Mouse (Mus musculus): ENCODE measurements at regions not wholly inside any gene's neighbourhood (a gene's known extent, or its start where the extent isn't known, plus 50 kb on each side); places are given as distances from the start of the nearest gene placed in this dataset.

GRCm38 (mm10) chr14:76863035-76863706 lies 173.4 kb upstream of the Ccdc122 start:
- Histone ChIP-seq H3K9me3 (ENCODE audit: control insufficient read depth, low read length) (no peaks in the 10 kb centered on the region), H3K4me3 (replicated peaks; ENCODE audit: low read length) (no peak overlapping the region), H3K9ac (replicated peaks; ENCODE audit: low read depth, low read length) (no peak overlapping the region), H3K27me3 (replicated peaks; ENCODE audit: control insufficient read depth, insufficient read depth, low read length) (no peaks in the 10 kb centered on the region), H3K4me1 (replicated peaks; ENCODE audit: control insufficient read depth, insufficient read depth, low read length) (no peaks in the 10 kb centered on the region), H3K27ac (ENCODE audit: low read length) (no peak overlapping the region), H3K36me3 (ENCODE audit: control insufficient read depth, insufficient read depth) (no peaks in the 10 kb centered on the region), H3K4me2 (ENCODE audit: low read length) (no peak overlapping the region)
- no peak for ATAC-seq
- 87% methylated on average over 13 of the region's 13 CpGs for WGBS

- no peak overlapping the region for H3K4me3 ChIP-seq (replicated peaks; ENCODE audit: low read length)
- H3K9me3 ChIP-seq (ENCODE audit: control insufficient read depth, low read length): no peaks in the 10 kb centered on the region
- no peak overlapping the region for H3K9ac ChIP-seq (replicated peaks; ENCODE audit: low read depth, low read length)
- H3K27me3 ChIP-seq (replicated peaks; ENCODE audit: control insufficient read depth, insufficient read depth, low read length): no peaks in the 10 kb centered on the region
- 80% methylated on average over 5 of the region's 5 CpGs for WGBS
- no peaks in the 10 kb centered on the region; the same call in 1 of the 2 replicates for H3K4me1 ChIP-seq (replicated peaks; ENCODE audit: control insufficient read depth, insufficient read depth, low read length)
- no peak overlapping the region for H3K27ac ChIP-seq (ENCODE audit: low read length)
- no peaks in the 10 kb centered on the region for H3K36me3 ChIP-seq (ENCODE audit: control insufficient read depth, insufficient read depth)
- no peak overlapping the region for H3K4me2 ChIP-seq (ENCODE audit: low read length)
- no peak for ATAC-seq
Observed at GRCm38 (mm10) chr14:76858396-76858795, 178.2 kb upstream of the Ccdc122 start.

- Histone ChIP-seq H3K27ac (ENCODE audit: low read length) (no peak overlapping the region), H3K4me2 (ENCODE audit: low read length) (no peak overlapping the region), H3K9ac (replicated peaks; ENCODE audit: low read depth, low read length) (no peak overlapping the region), H3K4me1 (replicated peaks; ENCODE audit: control insufficient read depth, insufficient read depth, low read length) (no peaks in the 10 kb centered on the region; the same call in 1 of the 2 replicates), H3K9me3 (ENCODE audit: control insufficient read depth, low read length) (no peaks in the 10 kb centered on the region), H3K4me3 (replicated peaks; ENCODE audit: low read length) (no peak overlapping the region), H3K36me3 (ENCODE audit: control insufficient read depth, insufficient read depth) (no peaks in the 10 kb centered on the region), H3K27me3 (replicated peaks; ENCODE audit: control insufficient read depth, insufficient read depth, low read length) (no peaks in the 10 kb centered on the region)
- no peak for ATAC-seq
- WGBS: 54% methylated on average over 10 of the region's 10 CpGs
Observed at GRCm38 (mm10) chr14:76857196-76857773, 179.3 kb upstream of the Ccdc122 start.

- no peak for ATAC-seq
- Histone ChIP-seq H3K9me3 (ENCODE audit: control insufficient read depth, low read length) (no peaks in the 10 kb centered on the region), H3K4me3 (replicated peaks; ENCODE audit: low read length) (no peak overlapping the region), H3K27me3 (replicated peaks; ENCODE audit: control insufficient read depth, insufficient read depth, low read length) (no peaks in the 10 kb centered on the region), H3K4me1 (replicated peaks; ENCODE audit: control insufficient read depth, insufficient read depth, low read length) (no peaks in the 10 kb centered on the region; the same call in 1 of the 2 replicates), H3K9ac (replicated peaks; ENCODE audit: low read depth, low read length) (no peak overlapping the region), H3K4me2 (ENCODE audit: low read length) (no peak overlapping the region), H3K36me3 (ENCODE audit: control insufficient read depth, insufficient read depth) (no peaks in the 10 kb centered on the region), H3K27ac (ENCODE audit: low read length) (no peak overlapping the region)
- 85% methylated on average over 8 of the region's 8 CpGs for WGBS
Observed at GRCm38 (mm10) chr14:76856591-76856990, 180.0 kb upstream of the Ccdc122 start.

GRCm38 (mm10) chr14:76854965-76855364 lies 181.6 kb upstream of the Ccdc122 start:
- H3K4me2 ChIP-seq (ENCODE audit: low read length): no peak overlapping the region
- no peak overlapping the region for H3K4me3 ChIP-seq (replicated peaks; ENCODE audit: low read length)
- WGBS: 57% methylated on average over 11 of the region's 11 CpGs
- H3K27me3 ChIP-seq (replicated peaks; ENCODE audit: control insufficient read depth, insufficient read depth, low read length): no peaks in the 10 kb centered on the region
- H3K36me3 ChIP-seq (ENCODE audit: control insufficient read depth, insufficient read depth): no peaks in the 10 kb centered on the region
- H3K9me3 ChIP-seq (ENCODE audit: control insufficient read depth, low read length): no peaks in the 10 kb centered on the region
- H3K4me1 ChIP-seq (replicated peaks; ENCODE audit: control insufficient read depth, insufficient read depth, low read length): no peaks in the 10 kb centered on the region; the same call in 1 of the 2 replicates
- no peak for ATAC-seq
- no peak overlapping the region for H3K9ac ChIP-seq (replicated peaks; ENCODE audit: low read depth, low read length)
- no peak overlapping the region for H3K27ac ChIP-seq (ENCODE audit: low read length)

- H3K27me3 ChIP-seq (replicated peaks; ENCODE audit: control insufficient read depth, insufficient read depth, low read length): no peaks in the 10 kb centered on the region
- no peak for ATAC-seq
- no peak overlapping the region for H3K9ac ChIP-seq (replicated peaks; ENCODE audit: low read depth, low read length)
- H3K4me2 ChIP-seq (ENCODE audit: low read length): no peak overlapping the region
- no peak overlapping the region for H3K27ac ChIP-seq (ENCODE audit: low read length)
- WGBS: 79% methylated on average over 10 of the region's 10 CpGs
- H3K4me1 ChIP-seq (replicated peaks; ENCODE audit: control insufficient read depth, insufficient read depth, low read length): no peaks in the 10 kb centered on the region
- H3K9me3 ChIP-seq (ENCODE audit: control insufficient read depth, low read length): no peaks in the 10 kb centered on the region
- no peak overlapping the region for H3K4me3 ChIP-seq (replicated peaks; ENCODE audit: low read length)
- no peaks in the 10 kb centered on the region for H3K36me3 ChIP-seq (ENCODE audit: control insufficient read depth, insufficient read depth)
Observed at GRCm38 (mm10) chr14:76851473-76852214, 184.9 kb upstream of the Ccdc122 start.

- H3K9ac ChIP-seq (replicated peaks; ENCODE audit: low read depth, low read length): no peak overlapping the region
- no peak for ATAC-seq
- no peak overlapping the region for H3K27ac ChIP-seq (ENCODE audit: low read length)
- no peak overlapping the region for H3K4me2 ChIP-seq (ENCODE audit: low read length)
- no peaks in the 10 kb centered on the region for H3K9me3 ChIP-seq (ENCODE audit: control insufficient read depth, low read length)
- H3K4me1 ChIP-seq (replicated peaks; ENCODE audit: control insufficient read depth, insufficient read depth, low read length): no peaks in the 10 kb centered on the region
- H3K36me3 ChIP-seq (ENCODE audit: control insufficient read depth, insufficient read depth): no peaks in the 10 kb centered on the region
- no peaks in the 10 kb centered on the region for H3K27me3 ChIP-seq (replicated peaks; ENCODE audit: control insufficient read depth, insufficient read depth, low read length)
- WGBS: 92% methylated on average over 4 of the region's 4 CpGs
- H3K4me3 ChIP-seq (replicated peaks; ENCODE audit: low read length): no peak overlapping the region
Observed at GRCm38 (mm10) chr14:76850641-76851040, 185.9 kb upstream of the Ccdc122 start.

GRCm38 (mm10) chr14:76850051-76850450 lies 186.5 kb upstream of the Ccdc122 start:
- Histone ChIP-seq H3K27me3 (replicated peaks; ENCODE audit: control insufficient read depth, insufficient read depth, low read length) (no peaks in the 10 kb centered on the region), H3K4me2 (ENCODE audit: low read length) (no peak overlapping the region), H3K27ac (ENCODE audit: low read length) (no peak overlapping the region), H3K9me3 (ENCODE audit: control insufficient read depth, low read length) (no peaks in the 10 kb centered on the region), H3K9ac (replicated peaks; ENCODE audit: low read depth, low read length) (no peak overlapping the region), H3K36me3 (ENCODE audit: control insufficient read depth, insufficient read depth) (no peaks in the 10 kb centered on the region), H3K4me3 (replicated peaks; ENCODE audit: low read length) (no peak overlapping the region), H3K4me1 (replicated peaks; ENCODE audit: control insufficient read depth, insufficient read depth, low read length) (no peaks in the 10 kb centered on the region)
- ATAC-seq: no peak
- WGBS: 48% methylated on average over 13 of the region's 13 CpGs

GRCm38 (mm10) chr14:76849636-76850035 lies 186.9 kb upstream of the Ccdc122 start:
- Histone ChIP-seq H3K27ac (ENCODE audit: low read length) (no peak overlapping the region), H3K4me1 (replicated peaks; ENCODE audit: control insufficient read depth, insufficient read depth, low read length) (no peaks in the 10 kb centered on the region), H3K27me3 (replicated peaks; ENCODE audit: control insufficient read depth, insufficient read depth, low read length) (no peaks in the 10 kb centered on the region), H3K9ac (replicated peaks; ENCODE audit: low read depth, low read length) (no peak overlapping the region), H3K9me3 (ENCODE audit: control insufficient read depth, low read length) (no peaks in the 10 kb centered on the region), H3K36me3 (ENCODE audit: control insufficient read depth, insufficient read depth) (no peaks in the 10 kb centered on the region), H3K4me3 (replicated peaks; ENCODE audit: low read length) (no peak overlapping the region), H3K4me2 (ENCODE audit: low read length) (no peak overlapping the region)
- WGBS: 71% methylated on average over 6 of the region's 6 CpGs
- no peak for ATAC-seq
